Mouse (Mus musculus): ENCODE measurements at regions not wholly inside any gene's neighbourhood (a gene's known extent, or its start where the extent isn't known, plus 50 kb on each side); places are given as distances from the start of the nearest gene placed in this dataset.

GRCm38 (mm10) chr5:60228966-60229365 lies 1579.7 kb upstream of the G6pd2 start:
- TF ChIP-seq CTCF (IDR thresholded peaks at IDR 0.05; ENCODE audit: control insufficient read depth, insufficient read depth, insufficient replicate concordance, low read depth, low read length) (no peak), POLR2A (IDR thresholded peaks at IDR 0.05; ENCODE audit: control insufficient read depth, low read depth, low read length) (no peak)
